Mouse (Mus musculus): ENCODE data around the gene Hoxa5. TPM values are rescaled to one million over a fixed set of nuclear protein-coding genes. Genes with fewer than 3 reads are reported as not detected.

Gene Hoxa5
- total RNA-seq, 2 experiments from 2014 or later = not detected

DNA sequence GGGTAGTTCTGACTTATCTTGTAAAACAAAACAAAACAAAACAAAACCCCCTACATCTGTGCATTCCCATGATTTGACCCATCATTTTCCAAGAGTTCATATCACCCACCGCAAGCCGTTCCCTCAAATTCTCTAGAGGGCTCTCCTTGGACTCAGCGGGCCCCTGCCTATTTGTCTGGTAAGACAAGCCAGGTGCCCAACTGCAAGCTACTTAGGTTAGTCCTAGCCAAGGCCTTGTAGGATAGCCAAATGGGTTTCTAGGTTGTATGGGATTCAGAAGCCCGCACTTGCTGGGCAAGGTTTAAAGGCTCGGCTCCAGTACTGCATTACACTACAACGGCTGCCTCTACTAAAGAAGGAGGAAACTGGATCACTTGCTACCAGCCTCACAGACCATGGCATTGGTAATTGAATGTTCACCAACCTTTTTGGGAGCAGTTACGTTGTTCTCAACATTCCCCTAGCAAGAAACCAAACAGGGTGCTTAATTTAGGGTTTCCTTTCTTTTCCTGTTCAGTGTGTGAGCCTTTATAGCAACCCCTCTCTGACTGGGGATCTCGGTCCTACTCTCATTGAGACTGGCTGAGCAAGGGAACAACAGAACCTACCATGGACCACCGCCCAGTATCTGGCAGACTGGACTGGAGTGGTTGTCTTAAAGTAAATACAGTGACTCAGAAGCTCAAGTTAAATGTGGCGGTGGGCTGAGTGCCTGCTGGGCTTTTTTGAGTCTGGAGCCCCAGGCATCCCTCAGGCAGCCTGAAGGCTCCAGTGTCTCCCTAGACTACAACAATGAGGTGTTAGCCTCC lies 33.2 kb upstream of the Hoxa5 start:
- no peak for TF ChIP-seq CTCF (conservative IDR thresholded peaks at IDR 0.05)

DNA sequence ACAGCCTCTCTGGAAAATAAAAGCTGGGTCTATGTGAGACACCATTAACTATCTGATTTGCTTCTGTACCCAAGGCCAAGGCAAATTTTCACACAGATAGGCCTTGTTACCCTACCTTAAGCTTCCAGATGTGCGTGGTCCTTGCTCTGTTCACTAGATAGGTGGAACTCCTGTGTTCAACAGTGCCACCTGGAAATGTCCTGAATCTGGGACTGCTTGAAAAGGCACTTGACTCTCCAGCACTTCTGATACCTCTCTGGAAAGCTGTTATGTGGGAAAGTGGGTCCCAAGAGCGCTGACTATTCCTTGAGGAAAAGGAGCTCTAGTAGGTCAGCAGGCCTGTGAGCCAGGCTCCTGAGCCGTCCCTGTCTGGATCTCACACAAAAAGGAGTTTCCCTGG lies 32.4 kb upstream of the Hoxa5 start:
- Histone ChIP-seq H3K27ac (no peak overlapping the region), H3K4me3 (no peak overlapping the region)
- no peak for DNase-seq (ENCODE audit: low spot score in 2 of 2)
- TF ChIP-seq CTCF (conservative IDR thresholded peaks at IDR 0.05) = no peak

More for the DNA sequence above, 33.2 kb upstream of the Hoxa5 start:
- DNase-seq (ENCODE audit: low spot score in 2 of 2) = no peak
- H3K4me3 ChIP-seq = no peak overlapping the region
- H3K27ac ChIP-seq = no peak overlapping the region

DNA sequence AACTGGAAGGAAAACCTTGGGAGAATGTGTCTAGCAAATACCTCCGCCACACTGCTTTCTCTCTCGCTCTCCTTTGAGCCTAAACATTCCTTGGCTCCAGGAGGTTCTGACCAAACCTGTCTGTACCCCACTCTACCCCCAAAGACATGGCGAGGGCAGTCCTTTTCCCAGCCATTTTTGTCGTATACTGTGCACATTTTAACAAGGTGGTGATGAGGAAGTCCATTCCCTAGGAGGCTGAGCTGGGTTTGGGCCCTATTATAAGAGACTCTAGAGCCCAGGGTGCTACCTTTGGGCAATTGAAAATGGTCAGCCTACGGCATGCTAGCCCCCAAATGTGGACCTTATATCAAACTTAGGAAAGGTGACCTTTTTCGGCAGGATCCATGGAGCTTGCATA lies 31.5 kb upstream of the Hoxa5 start:
- DNase-seq (ENCODE audit: low spot score in 2 of 2) = no peak
- TF ChIP-seq CTCF (conservative IDR thresholded peaks at IDR 0.05) = no peak
- H3K4me3 ChIP-seq = no peak overlapping the region
- no peak overlapping the region for H3K27ac ChIP-seq

DNA sequence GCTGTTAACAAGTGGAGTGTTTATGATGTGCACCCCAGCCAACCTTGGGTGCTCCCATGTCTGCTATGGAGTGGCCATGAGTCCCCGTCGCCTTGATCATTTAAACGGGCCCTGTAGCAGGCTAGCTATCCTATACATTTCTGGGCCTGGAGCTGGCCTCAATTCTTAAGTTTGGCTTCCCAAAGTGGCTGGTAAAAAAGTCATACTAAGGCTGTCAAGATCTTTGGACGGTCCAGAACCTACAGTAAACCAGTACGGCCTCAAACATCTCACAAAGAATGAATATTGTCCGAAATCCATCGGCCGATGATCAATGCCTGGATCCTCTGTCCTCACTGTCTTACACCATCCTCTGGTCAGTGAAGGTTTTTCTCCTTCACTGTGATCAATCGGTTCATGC lies 30.9 kb upstream of the Hoxa5 start:
- no peak for TF ChIP-seq CTCF (conservative IDR thresholded peaks at IDR 0.05)
- DNase-seq (ENCODE audit: low spot score in 2 of 2) = no peak
- Histone ChIP-seq H3K4me3 (no peak overlapping the region), H3K27ac (no peak overlapping the region)

DNA sequence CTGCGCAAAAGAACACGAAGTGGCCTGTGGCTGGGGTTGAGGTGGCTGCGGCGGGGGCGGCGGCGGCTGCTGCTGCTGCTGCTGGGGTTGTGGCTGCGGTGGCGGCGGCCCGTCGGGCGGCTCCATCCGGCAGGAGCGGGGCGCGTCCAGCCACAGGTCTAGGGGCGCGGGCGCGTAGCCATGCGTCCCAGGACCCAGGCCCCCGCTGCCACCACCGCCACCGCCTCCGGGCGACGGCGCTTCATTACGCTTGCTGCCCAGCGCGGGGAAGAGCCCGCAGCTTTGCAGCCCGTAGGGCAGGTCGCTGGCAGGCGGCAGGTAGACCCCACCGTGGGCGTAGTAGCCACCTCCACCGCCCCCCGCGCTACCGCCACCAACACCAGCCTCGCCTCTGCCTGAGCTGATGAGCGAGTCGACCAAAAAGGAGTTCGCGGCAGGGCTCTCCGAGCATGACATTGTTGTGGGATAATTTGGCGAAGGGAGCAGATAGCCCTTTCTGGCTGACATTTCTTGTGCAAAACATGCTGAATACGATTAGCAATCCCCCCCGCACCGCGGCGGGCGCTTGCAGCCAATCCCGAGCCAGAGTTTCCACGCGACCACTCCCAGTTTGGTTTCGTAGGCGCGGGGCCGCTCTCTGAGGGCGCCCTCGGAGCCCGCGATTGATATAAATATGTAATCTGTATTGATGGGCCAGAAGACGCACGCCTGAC lies 30.2 kb upstream of the Hoxa5 start:
- no peak overlapping the region for H3K27ac ChIP-seq
- TF ChIP-seq CTCF (conservative IDR thresholded peaks at IDR 0.05) = no peak
- DNase-seq (ENCODE audit: low spot score in 2 of 2) = no peak
- H3K4me3 ChIP-seq = no peak overlapping the region

DNA sequence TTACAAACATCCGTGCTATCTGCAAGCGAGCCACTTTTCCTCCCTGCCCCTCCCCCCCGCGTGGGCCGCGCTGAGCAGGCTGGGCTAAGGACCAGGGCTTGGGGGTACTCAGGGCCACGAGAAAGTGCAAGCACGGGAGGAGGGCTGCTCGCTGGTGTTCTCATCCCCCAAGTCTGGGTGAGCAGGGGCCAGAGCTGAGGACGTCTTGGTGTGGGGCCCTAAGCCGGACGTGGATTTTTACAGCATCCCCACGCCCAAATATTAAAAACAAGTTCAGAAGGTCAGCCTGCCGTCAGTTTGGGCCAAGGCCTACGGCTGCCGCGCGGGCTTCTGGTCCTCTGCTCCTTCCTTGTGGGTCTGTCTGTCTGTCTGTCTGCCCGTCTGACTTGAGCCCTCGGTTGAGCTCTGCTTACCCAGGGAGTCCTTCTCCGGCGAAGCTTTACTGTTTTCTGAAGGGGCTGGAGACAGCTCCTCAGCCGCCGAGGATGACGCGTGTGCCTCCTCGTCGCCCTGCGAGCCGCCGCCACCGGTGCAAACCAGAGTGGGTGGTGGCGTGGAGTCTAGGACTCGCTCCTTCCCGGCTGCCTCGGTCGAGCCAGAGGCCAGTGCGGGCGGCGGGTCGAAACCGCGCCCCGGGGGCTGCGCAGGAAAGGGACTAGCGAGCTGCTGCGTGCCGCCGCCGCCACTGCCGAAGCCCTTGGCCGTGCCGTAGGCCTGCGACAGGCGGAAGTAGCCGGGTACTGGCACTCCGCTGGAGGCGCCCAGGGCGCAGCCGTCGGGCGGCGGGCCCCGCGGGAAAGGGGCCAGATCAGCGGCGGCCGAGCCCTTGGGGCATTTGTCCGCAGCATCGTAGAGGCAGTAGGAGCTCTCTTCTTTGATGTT lies 29.4 kb upstream of the Hoxa5 start:
- Histone ChIP-seq H3K27ac (no peak overlapping the region), H3K4me3 (no peak overlapping the region)
- no peak for DNase-seq (ENCODE audit: low spot score in 2 of 2)
- no peak for TF ChIP-seq CTCF (conservative IDR thresholded peaks at IDR 0.05)

DNA sequence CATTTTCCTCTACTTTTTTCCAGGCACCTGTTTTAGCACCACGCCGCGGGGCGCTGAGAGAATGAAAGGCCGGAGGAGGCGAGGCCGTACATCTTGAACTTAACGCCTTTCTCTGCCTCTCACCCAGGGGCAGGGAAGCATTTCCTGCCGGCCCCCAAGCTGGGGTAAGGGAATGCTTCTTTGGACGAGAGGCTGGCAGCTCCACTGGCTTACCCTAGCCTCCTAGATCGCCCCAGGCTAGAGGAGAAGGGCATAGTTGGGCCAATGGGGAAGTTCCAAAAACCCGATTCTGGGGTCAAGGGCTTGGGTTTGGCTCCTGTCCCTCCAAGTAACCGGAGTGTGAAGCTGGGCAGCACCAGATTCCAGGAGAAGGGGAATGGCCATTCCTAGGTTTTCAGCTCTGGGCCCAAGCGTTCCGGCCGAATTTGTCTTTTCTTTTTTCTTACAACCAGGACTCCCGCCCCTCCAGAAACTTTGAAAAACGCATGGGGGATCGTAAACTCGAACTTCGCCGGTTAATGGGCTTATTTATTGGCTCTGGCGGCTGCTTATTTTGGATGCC lies 28.7 kb upstream of the Hoxa5 start:
- DNase-seq (ENCODE audit: low spot score in 2 of 2) = no peak
- TF ChIP-seq CTCF (conservative IDR thresholded peaks at IDR 0.05) = no peak
- H3K27ac ChIP-seq = no peak overlapping the region
- no peak overlapping the region for H3K4me3 ChIP-seq

DNA sequence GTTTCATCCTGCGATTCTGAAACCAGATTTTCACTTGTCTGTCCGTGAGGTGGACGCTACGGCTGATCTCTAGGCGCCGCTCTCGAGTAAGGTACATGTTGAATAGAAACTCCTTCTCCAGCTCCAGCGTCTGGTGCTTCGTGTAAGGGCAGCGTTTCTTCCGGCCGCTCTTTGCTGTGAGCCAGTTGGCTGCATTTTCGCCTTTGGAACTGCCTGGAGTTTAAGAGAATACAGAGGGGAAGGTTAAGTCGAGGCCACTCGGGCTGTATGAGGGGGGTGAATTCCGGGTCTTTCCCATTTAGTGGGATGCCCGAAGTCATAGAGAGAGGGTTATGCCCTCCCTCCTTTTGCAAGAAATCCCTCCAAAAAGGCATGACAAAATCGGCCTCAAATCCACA lies 28.2 kb upstream of the Hoxa5 start:
- no peak for DNase-seq (ENCODE audit: low spot score in 2 of 2)
- TF ChIP-seq CTCF (conservative IDR thresholded peaks at IDR 0.05) = no peak
- no peak overlapping the region for H3K27ac ChIP-seq
- no peak overlapping the region for H3K4me3 ChIP-seq

DNA sequence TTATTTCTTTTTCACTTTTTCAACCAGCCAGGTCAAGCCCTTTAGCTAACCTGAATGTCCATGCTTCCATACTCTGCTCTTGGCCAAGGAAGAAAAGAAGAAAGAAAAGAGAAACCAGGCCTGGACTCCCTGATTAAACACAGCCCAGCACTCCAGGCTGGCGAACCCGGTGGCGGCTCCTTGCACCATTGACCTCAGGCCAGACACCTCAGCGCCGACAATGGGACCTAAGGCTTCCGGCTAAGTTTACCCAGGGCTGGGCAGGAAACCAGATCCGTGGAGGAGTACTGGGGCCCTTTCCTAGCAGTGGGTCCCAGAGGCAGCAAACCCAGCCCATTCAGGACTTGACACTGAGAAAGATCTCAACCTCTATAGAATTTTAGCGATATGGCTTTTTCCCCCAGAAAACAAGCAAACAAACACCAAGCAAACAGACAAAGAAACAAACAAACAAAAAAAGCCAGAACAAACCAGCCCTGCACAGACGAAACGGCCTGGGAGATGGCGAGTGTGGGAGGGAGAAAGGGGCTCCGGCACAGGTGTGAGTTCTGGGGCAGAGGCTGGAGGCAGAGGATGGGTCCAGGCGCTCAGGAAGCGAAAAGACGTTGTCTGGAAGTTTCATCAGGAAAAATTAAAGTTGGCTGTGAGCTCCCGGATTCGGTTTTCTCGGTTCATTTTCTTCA lies 27.6 kb upstream of the Hoxa5 start:
- no peak for DNase-seq (ENCODE audit: low spot score in 2 of 2)
- no peak overlapping the region for H3K27ac ChIP-seq
- no peak overlapping the region for H3K4me3 ChIP-seq
- TF ChIP-seq CTCF (conservative IDR thresholded peaks at IDR 0.05) = no peak

DNA sequence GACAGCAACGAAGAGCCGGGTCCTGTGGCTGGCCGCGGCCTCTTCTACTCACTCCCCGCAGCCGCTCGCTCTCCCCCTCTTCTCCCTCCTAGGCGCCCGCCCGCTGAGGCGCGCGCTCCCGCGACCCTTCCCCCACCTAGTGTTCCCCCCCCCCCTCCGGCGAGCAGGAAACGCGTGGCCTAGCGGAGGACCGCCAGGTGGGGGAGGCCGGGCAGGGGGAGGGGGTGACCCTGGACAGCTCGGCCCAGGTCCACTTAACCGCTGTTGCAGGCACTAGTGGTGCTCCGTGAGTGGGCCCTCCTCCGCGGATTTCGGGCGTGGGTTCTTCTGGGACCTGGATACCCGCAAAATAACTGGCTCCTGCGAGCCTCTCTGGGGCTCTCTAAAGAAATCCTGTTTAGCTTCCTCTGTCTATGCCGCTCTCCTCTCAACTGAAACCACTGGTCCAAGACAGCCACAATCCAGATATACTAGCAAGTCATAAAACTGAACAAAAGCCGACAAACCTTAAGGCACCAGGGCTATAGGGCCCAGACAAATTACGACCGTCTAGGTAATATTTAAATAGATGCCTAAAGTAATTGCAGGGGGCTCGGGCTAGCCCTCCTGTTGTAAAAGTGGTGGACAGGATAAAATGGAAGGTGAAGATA lies 26.3 kb upstream of the Hoxa5 start, which contains the start of gene Hoxa9:
Gene Hoxa9, minus strand, starts transcription at position 574 of the 650 bp plus-strand sequence.
- Histone ChIP-seq H3K27ac (no peak within 1 kb of the TSS), H3K4me3 (no peak within 1 kb of the TSS)
- TF ChIP-seq CTCF (conservative IDR thresholded peaks at IDR 0.05) = no peak
- no peak for DNase-seq (ENCODE audit: low spot score in 2 of 2)

DNA sequence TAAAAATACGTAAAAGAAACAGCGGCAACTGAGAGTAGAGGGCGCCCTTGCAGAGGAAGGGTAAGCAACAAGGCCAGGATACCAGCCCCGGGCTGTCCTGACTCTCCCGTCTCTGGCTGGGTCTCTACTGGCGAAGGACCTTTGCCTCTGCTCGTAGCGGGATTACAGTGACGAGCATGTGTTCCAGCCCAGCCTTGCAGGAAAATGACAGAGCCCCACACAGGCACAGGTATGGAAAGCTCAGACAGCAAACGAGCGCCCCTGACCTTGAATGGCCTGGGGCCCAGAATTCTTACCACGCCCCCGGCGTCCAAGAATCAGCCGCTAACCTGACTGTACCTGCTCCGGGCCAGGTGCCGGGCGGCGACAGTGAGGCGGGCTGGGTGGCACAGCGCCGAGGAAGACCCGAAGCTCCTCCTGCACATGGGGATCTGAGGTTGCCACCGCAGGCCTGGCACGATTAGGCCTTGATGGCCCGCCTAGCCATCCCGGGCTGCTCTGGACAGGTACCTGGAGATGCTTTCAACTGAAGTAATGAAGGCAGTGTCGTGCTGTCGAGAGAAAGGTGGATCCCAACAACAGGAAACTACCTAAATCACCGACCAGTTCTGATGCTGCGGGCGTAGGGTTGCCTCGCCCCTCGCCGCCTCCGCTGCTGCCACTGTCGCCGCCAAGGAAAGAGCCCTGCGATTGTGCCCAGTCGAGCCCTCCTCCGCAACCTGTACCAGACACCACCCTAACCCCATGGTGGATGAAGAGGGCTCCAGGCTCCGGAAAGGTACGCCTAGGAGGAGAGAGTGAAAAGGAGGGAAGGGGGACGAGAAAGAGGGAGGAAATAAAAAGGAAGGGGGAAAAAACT lies 25.4 kb upstream of the Hoxa5 start:
- no peak overlapping the region for H3K27ac ChIP-seq
- DNase-seq (ENCODE audit: low spot score in 2 of 2) = no peak
- TF ChIP-seq CTCF (conservative IDR thresholded peaks at IDR 0.05) = no peak
- no peak overlapping the region for H3K4me3 ChIP-seq
